Mouse (Mus musculus): ENCODE measurements at regions not wholly inside any gene's neighbourhood (a gene's known extent, or its start where the extent isn't known, plus 50 kb on each side); places are given as distances from the start of the nearest gene placed in this dataset.

DNA sequence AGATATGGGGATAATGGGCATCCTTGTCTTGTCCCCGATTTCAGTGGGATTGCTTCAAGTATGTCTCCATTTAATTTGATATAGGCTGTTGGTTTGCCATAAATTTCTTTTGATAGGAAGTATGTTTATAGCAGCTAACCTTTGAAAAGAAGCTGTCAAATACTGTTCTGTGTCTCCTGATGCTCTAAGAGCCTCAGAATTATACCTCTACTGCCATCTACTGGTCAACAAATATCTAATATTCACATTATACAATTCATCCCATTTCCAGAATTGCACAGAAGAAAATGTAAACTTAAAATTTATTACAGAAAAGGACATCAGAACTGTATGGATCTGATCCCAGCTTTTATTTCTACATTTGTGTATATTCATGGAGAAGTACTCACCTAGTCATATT is 265.0 kb upstream of the Cdh19 start:
- TF ChIP-seq CTCF (IDR thresholded peaks at IDR 0.05) (peak; percentile 58), POLR2A (IDR thresholded peaks at IDR 0.05; ENCODE audit: insufficient read depth, low read depth, low read length) (no peak)
- H3K36me3 ChIP-seq (ENCODE audit: control insufficient read depth, insufficient read depth, low read length) = no peaks in the 10 kb centered on the region
- H3K9ac ChIP-seq (ENCODE audit: low read depth, low read length) = no peak overlapping the region
- no peaks in the 10 kb centered on the region for H3K4me1 ChIP-seq (ENCODE audit: control insufficient read depth, insufficient read depth, low read length)
- 58% methylated on average over 1 of the region's 1 CpGs for WGBS
- DNase-seq = no peak
- no peaks in the 10 kb centered on the region for H3K79me2 ChIP-seq (replicated peaks; ENCODE audit: control insufficient read depth, insufficient read depth, low read length)
- no peak overlapping the region for H3K4me3 ChIP-seq
- H3K27me3 ChIP-seq (ENCODE audit: control insufficient read depth, insufficient read depth, low read length) = no peaks in the 10 kb centered on the region
- H3K27ac ChIP-seq = no peak overlapping the region
- intact Hi-C loops (cut with DNase I) = no loop called here

Data from heart, adult 2 months (tissue).